Mouse (Mus musculus): ENCODE measurements around the gene Wrap53.

DNA sequence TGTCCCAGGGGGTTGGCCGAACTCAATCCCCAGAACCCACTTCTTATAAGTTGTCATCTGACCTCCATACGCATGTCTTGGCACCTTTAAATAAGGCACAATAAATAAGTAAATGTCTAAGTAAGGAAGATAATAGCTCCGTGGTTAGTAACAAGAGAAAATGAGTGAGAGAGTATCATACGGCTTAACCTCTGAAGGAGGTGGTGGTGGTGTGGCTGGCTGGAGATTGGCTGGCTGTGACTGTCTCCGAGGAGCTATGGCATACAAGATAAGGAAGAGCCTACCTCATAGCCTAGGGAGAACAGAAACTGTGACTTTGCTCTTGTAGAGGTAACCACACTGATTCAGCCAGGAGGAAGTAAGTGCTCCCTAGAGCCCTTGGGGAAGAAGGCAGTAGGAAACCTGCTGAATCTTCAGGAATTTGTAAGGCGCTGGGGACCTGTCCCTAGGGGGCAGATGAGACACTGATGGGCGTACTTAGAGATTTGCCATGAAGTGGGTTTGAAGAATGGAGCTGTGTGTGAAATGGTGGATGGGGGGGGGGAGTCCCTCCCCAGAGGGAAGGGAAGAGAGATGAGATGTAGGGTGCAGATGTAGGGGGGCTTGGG is 5.8 kb upstream of the Wrap53 start:
- TF ChIP-seq CTCF (IDR thresholded peaks at IDR 0.05; ENCODE audit: low read depth, low read length) (no peak), GATA1 (IDR thresholded peaks at IDR 0.05; ENCODE audit: borderline replicate concordance, low read length) (no peak), TAL1 (conservative IDR thresholded peaks at IDR 0.05; ENCODE audit: low read depth, low read length) (peak; percentile 78)
